Comparison of ENCODE assay signal across 7 mouse cellular contexts in the genomic region with DNA sequence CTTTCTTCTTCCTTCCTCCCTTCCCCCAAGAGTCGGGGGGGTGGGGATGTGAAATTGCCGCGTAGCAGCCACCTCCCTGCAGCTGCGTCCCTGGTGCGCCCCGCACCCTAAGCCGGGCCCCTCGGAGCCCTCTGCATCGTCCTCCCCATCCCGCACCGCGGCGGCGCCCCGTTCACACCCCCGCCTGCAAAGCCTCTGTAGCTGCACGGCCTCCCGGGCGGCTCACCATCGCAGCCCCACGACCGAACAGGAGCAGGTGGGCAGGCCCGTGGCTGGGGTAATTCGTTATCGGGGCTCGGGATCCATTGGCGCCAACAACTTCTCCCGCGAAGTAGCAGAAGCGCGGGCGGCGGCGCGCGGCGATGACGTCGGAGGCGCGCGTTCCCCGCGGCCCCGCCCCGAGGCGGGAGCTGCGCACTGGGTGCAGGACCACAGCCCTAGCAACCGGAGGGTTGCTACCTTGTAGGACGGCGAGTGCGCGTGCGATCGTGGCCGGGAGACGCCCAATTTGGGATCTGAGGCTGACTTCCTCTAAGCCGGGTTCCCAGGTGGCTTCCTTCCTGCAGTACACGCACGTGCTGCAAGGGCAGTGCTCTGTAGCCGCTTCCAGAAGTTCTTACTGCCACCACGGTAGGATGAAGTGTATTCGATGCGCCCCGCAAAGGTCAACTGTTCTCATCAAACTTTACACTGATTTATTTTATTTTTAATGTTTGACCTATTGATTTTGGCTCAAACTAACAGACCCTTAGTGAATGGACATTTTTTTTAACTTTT. TPM values are rescaled to one million over a fixed set of nuclear protein-coding genes. Genes with fewer than 3 reads are reported as not detected.
A peak's percentile ranks its signal among the peaks of the same experiment; 100 is the strongest.
DNase-seq lines count a peak whose midpoint lies in the region; ATAC-seq and TF ChIP-seq lines count a peak whose summit lies in the region.

A gene (minus strand): TSS at position 373 of the 777 bp plus-strand sequence.

- H3K4me1 ChIP-seq in embryonic facial prominence, embryonic 10.5 days: peaks cover 19% of the 10 kb centered on the region
- H3K4me1 ChIP-seq in intestine, postnatal 0 days (replicated peaks; ENCODE audit: control insufficient read depth, insufficient read depth, low read length): no peaks in the 10 kb centered on the region
- peaks cover 11% of the 10 kb centered on the region for H3K4me1 ChIP-seq in midbrain, embryonic 12.5 days
- H3K4me1 ChIP-seq in small intestine, adult 2 months (ENCODE audit: control insufficient read depth, insufficient read depth, insufficient read length, low read length): no peaks in the 10 kb centered on the region

- intact Hi-C loops in left cerebral cortex, postnatal 4 days (cut with DNase I): no loop called here

- TF ChIP-seq POLR2A in small intestine, adult 2 months (IDR thresholded peaks at IDR 0.05; ENCODE audit: low read depth, low read length): no peak; the same call in 1 of the 2 replicates

- H3K27ac ChIP-seq in embryonic facial prominence, embryonic 10.5 days (replicated peaks): peak within 1 kb of the TSS; percentile 95
- H3K27ac ChIP-seq in intestine, postnatal 0 days (ENCODE audit: low read depth, low read length): peak within 1 kb of the TSS; percentile 72
- 0 out of 2 replicates have a peak within 1 kb of the TSS, but pooled peaks have one; percentile 25 for H3K27ac ChIP-seq in midbrain, embryonic 12.5 days (replicated peaks)
- peak within 1 kb of the TSS; percentile 31; the same call in 1 of the 2 replicates for H3K27ac ChIP-seq in small intestine, adult 2 months (ENCODE audit: insufficient read depth, low read depth, low read length)

- H3K36me3 ChIP-seq in embryonic facial prominence, embryonic 10.5 days (replicated peaks): peaks cover 35% of the 10 kb centered on the region
- no peaks in the 10 kb centered on the region for H3K36me3 ChIP-seq in intestine, postnatal 0 days (ENCODE audit: control insufficient read depth, insufficient read depth)
- H3K36me3 ChIP-seq in midbrain, embryonic 12.5 days: no peaks in the 10 kb centered on the region
- no peaks in the 10 kb centered on the region; the same call in 1 of the 2 replicates for H3K36me3 ChIP-seq in small intestine, adult 2 months (ENCODE audit: control insufficient read depth, insufficient read depth, low read length)

- WGBS in embryonic facial prominence, embryonic 10.5 days: under 1% methylated on average over 65 of the region's 65 CpGs
- under 1% methylated on average over 65 of the region's 65 CpGs for WGBS in intestine, postnatal 0 days
- WGBS in midbrain, embryonic 12.5 days: under 1% methylated on average over 65 of the region's 65 CpGs
- under 1% methylated on average over 65 of the region's 65 CpGs for WGBS in small intestine, adult 2 months

- no peaks in the 10 kb centered on the region for H3K27me3 ChIP-seq in embryonic facial prominence, embryonic 10.5 days (replicated peaks; ENCODE audit: low read depth, poor library complexity, severe bottlenecking)
- H3K27me3 ChIP-seq in intestine, postnatal 0 days (replicated peaks; ENCODE audit: control insufficient read depth, insufficient read depth, low read length): no peaks in the 10 kb centered on the region
- H3K27me3 ChIP-seq in midbrain, embryonic 12.5 days: no peaks in the 10 kb centered on the region
- H3K27me3 ChIP-seq in small intestine, adult 2 months (ENCODE audit: control insufficient read depth, insufficient read depth, low read length): no peaks in the 10 kb centered on the region

- H3K4me2 ChIP-seq in intestine, postnatal 0 days (replicated peaks; ENCODE audit: low read depth): peak within 1 kb of the TSS; percentile 73
- peak within 1 kb of the TSS; percentile 73 for H3K4me2 ChIP-seq in midbrain, embryonic 12.5 days (replicated peaks)

- H3K4me3 ChIP-seq in embryonic facial prominence, embryonic 10.5 days: peak within 1 kb of the TSS; percentile 98
- H3K4me3 ChIP-seq in intestine, postnatal 0 days (ENCODE audit: low read depth, low read length): peak within 1 kb of the TSS; percentile 86
- H3K4me3 ChIP-seq in midbrain, embryonic 12.5 days: peak within 1 kb of the TSS; percentile 80
- H3K4me3 ChIP-seq in small intestine, adult 2 months (ENCODE audit: low read depth, low read length): peak within 1 kb of the TSS; percentile 95

- H3K9me3 ChIP-seq in embryonic facial prominence, embryonic 10.5 days: no peaks in the 10 kb centered on the region
- no peaks in the 10 kb centered on the region for H3K9me3 ChIP-seq in intestine, postnatal 0 days (ENCODE audit: control insufficient read depth)
- H3K9me3 ChIP-seq in midbrain, embryonic 12.5 days: no peaks in the 10 kb centered on the region

- TF ChIP-seq CTCF in intestine, postnatal 0 days (IDR thresholded peaks at IDR 0.05; ENCODE audit: low read depth): peak; percentile 9; the same call in 1 of the 2 replicates
- TF ChIP-seq CTCF in small intestine, adult 2 months (IDR thresholded peaks at IDR 0.05; ENCODE audit: extremely low read depth, insufficient read length, insufficient replicate concordance, low read depth, low read length): no peak

- H3K9ac ChIP-seq in intestine, postnatal 0 days (ENCODE audit: low read depth, low read length): peak within 1 kb of the TSS; percentile 85
- H3K9ac ChIP-seq in midbrain, embryonic 12.5 days (replicated peaks): peak within 1 kb of the TSS; percentile 74

- peak; percentile 92 for DNase-seq in adrenal gland, postnatal 10 days
- peak; percentile 94 for DNase-seq in embryonic facial prominence, embryonic 10.5 days (ENCODE audit: low spot score)
- DNase-seq in gonadal fat pad, adult 2 months (ENCODE audit: low read depth): no peak
- DNase-seq in left cerebral cortex, postnatal 4 days: peak; percentile 84

- ATAC-seq in intestine, postnatal 0 days: peak; percentile 96
- peak; percentile 98 for ATAC-seq in midbrain, embryonic 12.5 days (ENCODE audit: low FRiP score, low read depth)

RNA-seq across cellular contexts. Expression of the gene that starts here (rescaled TPM):
- 10 to 100 TPM; 47.7 to 50.2 TPM for total RNA-seq in adrenal gland, postnatal 10 days (2021)
- 103 and 108 TPM in 2 replicates for polyA plus RNA-seq in embryonic facial prominence, embryonic 10.5 days (2016; fragmentation: Nextera tagmentation; extraction: Ambion mirVana)
- polyA plus RNA-seq in gonadal fat pad, adult 2 months (2012; rRNA removed): 15.1 and 16.0 TPM in 2 replicates
- polyA plus RNA-seq in intestine, postnatal 0 days (2015; fragmentation: Nextera tagmentation; extraction: Ambion mirVana): 28.9 and 32.5 TPM in 2 replicates
- 10 to 100 TPM; 25.3 to 27.0 TPM for total RNA-seq in left cerebral cortex, postnatal 4 days (2021)
- 68.4 and 73.5 TPM in 2 replicates for polyA plus RNA-seq in midbrain, embryonic 12.5 days (2016; fragmentation: Nextera tagmentation; extraction: Ambion mirVana)
- polyA plus RNA-seq in small intestine, adult 2 months (2012; rRNA removed): 2.1 and 4.2 TPM in 2 replicates

Comparison
In these comparisons a context has a peak if more than half of its experiments do, and no peak if none do; other contexts are left out.
1. H3K27ac ChIP-seq: peak in every context shown above with its lines; median percentile 95 in embryonic facial prominence, embryonic 10.5 days; 72 in intestine, postnatal 0 days; 31 in small intestine, adult 2 months; 25 in midbrain, embryonic 12.5 days.